Mouse (Mus musculus): Measurements from ENCODE around the gene Prickle4.
"Not testable (repeated sequence)": the region's sequence is repeated elsewhere in the genome, so short reads cannot be mapped to it uniquely, and the experiment has no call there.

The Prickle4 gene

DNA sequence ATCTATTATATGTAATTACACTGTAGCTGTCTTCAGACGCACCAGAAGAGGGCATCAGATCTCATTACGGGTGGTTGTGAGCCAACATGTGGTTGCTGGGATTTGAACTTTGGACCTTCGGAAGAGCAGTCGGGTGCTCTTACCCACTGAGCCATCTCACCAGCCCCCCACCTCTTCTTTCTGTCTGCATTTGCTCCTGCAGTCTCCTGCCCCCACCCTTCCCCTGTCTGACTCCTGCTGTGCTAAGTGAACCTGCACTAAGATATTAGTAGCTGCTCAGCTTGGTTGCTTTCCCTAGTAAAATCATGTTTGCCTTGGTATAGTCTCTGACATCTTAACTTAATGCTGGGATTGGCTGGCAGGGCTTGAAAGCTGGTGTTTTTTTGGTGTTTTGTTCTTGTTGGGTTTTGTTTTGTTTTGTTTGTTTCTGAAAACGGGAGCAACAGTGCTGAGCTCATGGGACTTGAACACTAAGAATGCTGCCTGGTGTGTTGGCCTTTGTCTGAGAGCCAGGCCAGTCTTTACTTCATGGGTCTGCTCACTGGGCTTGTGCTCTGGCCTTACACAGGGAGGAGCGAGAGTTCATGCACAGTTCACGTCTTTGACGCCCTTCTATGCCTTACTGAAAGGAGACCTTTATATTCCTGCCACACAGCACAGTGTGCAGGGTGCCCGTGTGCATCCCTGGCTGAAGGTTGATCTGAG lies 31.4 kb downstream of the Prickle4 start:
- DNase-seq: no peak

DNA sequence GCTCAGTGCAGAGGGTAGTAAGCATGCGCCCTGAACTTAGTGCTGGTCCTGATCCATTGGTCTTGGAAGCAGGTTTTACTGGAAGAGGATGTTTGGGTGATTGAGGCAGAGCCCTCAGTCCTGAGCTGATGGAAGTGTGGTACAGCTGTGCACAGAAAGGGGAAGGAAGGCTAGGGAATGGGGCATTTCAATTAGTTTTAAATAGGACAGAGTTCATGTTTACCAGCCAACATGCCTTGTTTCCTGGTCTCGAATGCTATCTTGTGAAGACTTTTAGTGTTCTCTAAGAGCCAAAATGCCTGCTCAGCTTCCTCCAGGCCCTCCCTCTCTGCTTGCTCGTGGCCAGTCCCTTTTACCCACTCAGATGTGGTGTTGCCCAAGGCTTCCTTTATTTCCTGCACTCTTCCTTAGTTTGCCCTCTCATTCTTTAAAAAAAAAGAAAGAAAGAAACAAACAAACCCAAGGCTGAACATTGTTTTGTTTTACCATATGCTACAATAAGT lies 35.7 kb downstream of the Prickle4 start:
- DNase-seq: no peak

DNA sequence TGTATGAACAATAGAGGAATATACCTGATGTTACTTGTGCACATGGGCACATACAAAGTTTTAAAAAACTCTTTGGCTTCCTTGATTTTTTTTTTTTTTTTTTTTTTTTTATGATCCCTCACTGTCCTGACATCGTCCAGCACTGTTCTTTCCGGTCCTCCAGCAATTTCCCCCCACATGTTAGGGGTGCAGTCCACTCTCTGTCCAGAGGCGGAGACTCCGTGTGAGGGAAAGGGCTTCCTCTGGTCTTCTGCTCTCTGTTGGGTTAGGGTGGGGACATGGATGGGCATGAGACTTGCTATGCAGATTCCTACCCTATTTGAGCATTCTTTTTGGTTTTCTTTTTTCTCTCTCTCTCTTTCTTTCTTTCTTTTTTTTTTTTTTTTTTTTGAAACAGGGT lies 36.6 kb downstream of the Prickle4 start:
- DNase-seq: no peak

DNA sequence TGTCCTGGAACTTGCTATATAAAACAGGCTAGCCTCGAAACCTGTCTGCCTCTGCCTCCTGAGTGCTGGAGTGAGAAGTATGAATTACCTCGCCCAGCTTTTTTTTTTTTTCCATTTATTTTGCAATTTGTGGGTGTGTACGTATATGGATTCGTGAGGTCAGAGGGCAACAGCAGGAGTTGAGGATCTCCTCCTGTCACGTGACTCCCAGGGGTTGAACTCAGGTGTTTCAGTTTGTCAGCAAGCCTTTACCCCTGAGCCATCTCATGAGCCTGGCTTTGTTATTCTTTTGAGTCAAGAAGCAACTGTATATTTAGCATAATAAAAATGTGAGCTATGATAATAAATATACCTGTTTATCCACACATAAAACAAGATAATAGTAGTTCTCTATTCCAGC lies 38.8 kb downstream of the Prickle4 start:
- DNase-seq: no peak

DNA sequence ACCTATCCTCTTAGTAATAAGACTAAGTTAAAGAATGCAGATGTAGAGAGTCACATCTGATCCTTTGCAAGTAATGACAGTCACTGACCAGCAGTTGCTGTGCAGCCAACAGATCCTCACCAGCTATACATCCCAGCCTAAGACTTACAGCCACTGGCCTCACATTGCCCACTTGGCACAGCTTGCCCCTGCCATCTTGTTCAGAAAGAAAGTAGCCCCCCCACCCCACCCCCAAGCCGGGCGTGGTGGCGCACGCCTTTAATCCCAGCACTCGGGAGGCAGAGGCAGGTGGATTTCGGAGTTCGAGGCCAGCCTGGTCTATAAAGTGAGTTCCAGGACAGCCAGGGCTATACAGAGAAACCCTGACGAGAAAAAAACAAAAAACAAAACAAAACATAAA lies 40.2 kb downstream of the Prickle4 start:
- DNase-seq: not testable (repeated sequence)

DNA sequence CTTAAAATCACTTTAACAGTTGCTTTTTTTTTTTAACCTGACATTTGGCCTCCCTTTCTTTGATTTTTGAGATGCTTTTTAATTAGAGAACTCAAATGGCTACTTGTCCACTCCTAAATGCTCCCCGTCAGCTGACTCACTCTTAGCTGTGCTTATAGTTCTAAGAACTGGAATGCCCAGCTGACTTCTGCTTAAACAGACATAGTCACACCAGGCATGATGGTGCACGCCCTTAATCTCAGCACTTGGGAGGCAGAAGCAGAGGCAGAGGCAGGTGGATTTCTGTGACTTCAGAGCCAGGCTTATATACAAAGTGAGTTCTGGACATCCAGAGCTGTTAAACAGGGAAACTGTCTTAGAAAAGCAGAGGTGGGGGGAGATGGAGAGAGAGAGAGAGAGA lies 42.6 kb downstream of the Prickle4 start:
- DNase-seq: no peak

DNA sequence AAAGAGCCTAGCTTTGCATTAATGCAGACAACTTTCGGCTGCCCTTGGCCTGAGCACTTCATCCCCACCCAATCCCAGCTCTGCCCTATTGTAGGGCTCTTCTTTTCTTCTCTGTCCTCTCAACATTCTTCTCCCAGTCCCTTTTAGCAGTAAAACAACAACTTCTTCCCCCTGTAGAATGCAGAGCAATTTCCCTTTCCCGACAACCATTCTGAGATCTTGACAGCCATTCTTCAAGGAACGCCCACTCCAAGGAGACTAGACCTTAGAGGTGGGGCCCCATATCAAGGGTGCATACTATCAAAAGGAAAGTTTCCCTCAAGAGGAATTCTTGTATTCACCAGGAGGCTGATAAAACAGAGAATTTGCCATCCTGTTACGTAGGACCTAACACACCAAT lies 45.6 kb downstream of the Prickle4 start:
- DNase-seq: no peak

DNA sequence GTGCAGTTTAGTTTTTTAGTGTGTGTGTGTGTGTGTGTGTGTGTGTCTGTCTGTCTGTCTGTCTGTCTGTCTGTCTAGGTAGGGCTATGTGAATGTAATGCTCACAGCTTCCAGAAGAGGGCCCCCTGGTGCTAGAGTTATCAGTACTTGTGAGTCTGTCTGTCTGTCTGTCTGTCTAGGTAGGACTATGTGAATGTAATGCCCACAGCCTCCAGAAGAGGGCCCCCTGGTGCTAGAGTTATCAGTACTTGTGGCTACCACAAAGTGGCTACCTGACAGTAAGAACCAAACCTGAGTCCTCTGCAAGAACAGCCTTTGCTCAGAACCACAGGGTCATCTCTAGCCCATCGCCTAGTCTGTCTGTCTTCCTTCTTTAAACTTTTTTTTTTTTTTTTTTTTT lies 47.9 kb downstream of the Prickle4 start:
- DNase-seq: peak; percentile 29

DNA sequence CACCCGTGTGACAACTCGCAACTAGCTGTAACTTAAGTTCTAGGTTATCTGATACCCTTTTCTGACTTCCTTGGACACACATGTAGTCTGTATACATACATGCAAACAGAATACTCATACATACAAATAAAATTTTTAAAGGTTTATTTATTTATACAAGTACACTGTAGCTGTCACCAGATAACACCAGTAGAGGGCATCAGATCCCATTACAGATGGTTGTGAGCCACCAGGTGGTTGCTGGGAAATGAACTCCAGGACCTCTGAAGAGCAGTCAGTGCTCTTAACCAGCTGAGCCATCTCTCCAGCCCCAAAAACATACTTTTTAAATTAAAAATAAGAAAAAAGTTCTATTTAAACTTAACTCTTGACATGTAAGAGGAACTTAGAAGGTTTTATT lies 51.5 kb downstream of the Prickle4 start:
- no peak for DNase-seq
